Mouse (Mus musculus): Measurements from ENCODE around the gene Aldh4a1. TPM values are rescaled to one million over a fixed set of nuclear protein-coding genes. Genes with fewer than 3 reads are reported as not detected.

The Aldh4a1 gene
- polyA plus RNA-seq, 1 experiment = 12.0 TPM

DNA sequence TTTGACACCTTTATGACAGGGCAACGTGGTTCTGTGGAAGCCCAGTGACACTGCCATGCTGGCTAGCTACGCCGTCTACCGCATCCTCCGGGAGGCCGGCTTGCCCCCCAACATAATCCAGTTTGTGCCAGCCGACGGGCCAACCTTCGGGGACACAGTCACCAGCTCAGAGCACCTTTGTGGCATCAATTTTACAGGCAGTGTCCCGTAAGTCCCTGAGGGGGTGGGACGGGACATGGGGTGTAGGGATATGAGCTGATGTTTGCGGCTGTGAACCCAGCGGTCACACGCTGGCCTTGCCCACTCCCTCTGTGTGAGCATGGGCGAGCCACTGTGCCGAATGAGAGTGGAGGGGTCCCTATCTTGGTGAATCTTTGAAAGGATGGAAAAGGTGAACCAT is 15.7 kb downstream of the Aldh4a1 start:
- Histone ChIP-seq H3K27me3 (ENCODE audit: control insufficient read depth, insufficient read depth, insufficient read length) (no peaks in the 10 kb centered on the region), H3ac (ENCODE audit: control insufficient read depth, insufficient read length) (no peak overlapping the region), H3K36me3 (ENCODE audit: control insufficient read depth, insufficient read depth) (no peaks in the 10 kb centered on the region), H3K4me3 (no peak overlapping the region), H3K79me2 (ENCODE audit: control insufficient read depth, insufficient read depth) (no peaks in the 10 kb centered on the region), H3K4me2 (ENCODE audit: low read depth) (no peak overlapping the region)
- TF ChIP-seq REST (IDR thresholded peaks at IDR 0.05; ENCODE audit: insufficient read depth, insufficient read length) (no peak), MAX (IDR thresholded peaks at IDR 0.05; ENCODE audit: low read depth) (no peak), MYOG (IDR thresholded peaks at IDR 0.05; ENCODE audit: control insufficient read depth in 1 of 3, insufficient read depth in 1 of 3, insufficient read length in 2 of 3, low read depth in 2 of 3) (no peak), TCF12 (IDR thresholded peaks at IDR 0.05; ENCODE audit: insufficient read depth, poor library complexity, severe bottlenecking) (no peak), TCF3 (IDR thresholded peaks at IDR 0.05; ENCODE audit: insufficient read length, low read depth) (no peak), POLR2A (IDR thresholded peaks at IDR 0.05; ENCODE audit: insufficient read length, low read depth) (no peak), CEBPB (IDR thresholded peaks at IDR 0.05; ENCODE audit: insufficient read depth, poor library complexity, severe bottlenecking) (no peak), MYOD1 (IDR thresholded peaks at IDR 0.05; ENCODE audit: control insufficient read depth in 1 of 3, insufficient read length in 2 of 3, low read depth in 2 of 3) (no peak), POLR2AphosphoS2 (IDR thresholded peaks at IDR 0.05; ENCODE audit: insufficient read length, low read depth) (no peak), SRF (IDR thresholded peaks at IDR 0.05; ENCODE audit: control insufficient read depth, insufficient read length, low read depth) (no peak), E2F4 (IDR thresholded peaks at IDR 0.05; ENCODE audit: insufficient read depth) (no peak), USF1 (IDR thresholded peaks at IDR 0.05; ENCODE audit: low read depth) (no peak)

GRCm38 (mm10) chr4:139639801-139640200 is 17.1 kb downstream of the Aldh4a1 start:
- TF ChIP-seq MAX (IDR thresholded peaks at IDR 0.05; ENCODE audit: low read depth) (no peak), E2F4 (IDR thresholded peaks at IDR 0.05; ENCODE audit: insufficient read depth) (no peak), TCF3 (IDR thresholded peaks at IDR 0.05; ENCODE audit: insufficient read length, low read depth) (no peak)
- no peaks in the 10 kb centered on the region for H3K79me2 ChIP-seq (ENCODE audit: control insufficient read depth, insufficient read depth)

GRCm38 (mm10) chr4:139640333-139640732 is 17.7 kb downstream of the Aldh4a1 start:
- no peaks in the 10 kb centered on the region for H3K79me2 ChIP-seq (ENCODE audit: control insufficient read depth, insufficient read depth)
- H3K36me3 ChIP-seq (ENCODE audit: control insufficient read depth, insufficient read depth) = no peaks in the 10 kb centered on the region
- H3K4me2 ChIP-seq (ENCODE audit: low read depth) = no peak overlapping the region
- no peak overlapping the region for H3K4me3 ChIP-seq
- no peak for TF ChIP-seq MYOG (IDR thresholded peaks at IDR 0.05; ENCODE audit: control insufficient read depth in 1 of 3, insufficient read depth in 1 of 3, insufficient read length in 2 of 3, low read depth in 2 of 3)
- TF ChIP-seq E2F4 (IDR thresholded peaks at IDR 0.05; ENCODE audit: insufficient read depth) = no peak
- no peak for TF ChIP-seq MAX (IDR thresholded peaks at IDR 0.05; ENCODE audit: low read depth)
- TF ChIP-seq USF1 (IDR thresholded peaks at IDR 0.05; ENCODE audit: low read depth) = no peak
- TF ChIP-seq SRF (IDR thresholded peaks at IDR 0.05; ENCODE audit: control insufficient read depth, insufficient read length, low read depth) = no peak
- no peak for TF ChIP-seq REST (IDR thresholded peaks at IDR 0.05; ENCODE audit: insufficient read depth, insufficient read length)
- no peak for TF ChIP-seq CEBPB (IDR thresholded peaks at IDR 0.05; ENCODE audit: insufficient read depth, poor library complexity, severe bottlenecking)
- no peak for TF ChIP-seq POLR2A (IDR thresholded peaks at IDR 0.05; ENCODE audit: insufficient read length, low read depth)
- no peak for TF ChIP-seq TCF12 (IDR thresholded peaks at IDR 0.05; ENCODE audit: insufficient read depth, poor library complexity, severe bottlenecking)
- no peak for TF ChIP-seq POLR2AphosphoS2 (IDR thresholded peaks at IDR 0.05; ENCODE audit: insufficient read length, low read depth)
- no peak for TF ChIP-seq MYOD1 (IDR thresholded peaks at IDR 0.05; ENCODE audit: control insufficient read depth in 1 of 3, insufficient read length in 2 of 3, low read depth in 2 of 3)
- TF ChIP-seq TCF3 (IDR thresholded peaks at IDR 0.05; ENCODE audit: insufficient read length, low read depth) = no peak
- no peak overlapping the region for H3ac ChIP-seq (ENCODE audit: control insufficient read depth, insufficient read length)
- H3K27me3 ChIP-seq (ENCODE audit: control insufficient read depth, insufficient read depth, insufficient read length) = no peaks in the 10 kb centered on the region

More at GRCm38 (mm10) chr4:139639801-139640200, 17.1 kb downstream of the Aldh4a1 start:
- Histone ChIP-seq H3K4me2 (ENCODE audit: low read depth) (no peak overlapping the region), H3K4me3 (no peak overlapping the region), H3ac (ENCODE audit: control insufficient read depth, insufficient read length) (no peak overlapping the region), H3K36me3 (ENCODE audit: control insufficient read depth, insufficient read depth) (no peaks in the 10 kb centered on the region), H3K27me3 (ENCODE audit: control insufficient read depth, insufficient read depth, insufficient read length) (no peaks in the 10 kb centered on the region)

DNA sequence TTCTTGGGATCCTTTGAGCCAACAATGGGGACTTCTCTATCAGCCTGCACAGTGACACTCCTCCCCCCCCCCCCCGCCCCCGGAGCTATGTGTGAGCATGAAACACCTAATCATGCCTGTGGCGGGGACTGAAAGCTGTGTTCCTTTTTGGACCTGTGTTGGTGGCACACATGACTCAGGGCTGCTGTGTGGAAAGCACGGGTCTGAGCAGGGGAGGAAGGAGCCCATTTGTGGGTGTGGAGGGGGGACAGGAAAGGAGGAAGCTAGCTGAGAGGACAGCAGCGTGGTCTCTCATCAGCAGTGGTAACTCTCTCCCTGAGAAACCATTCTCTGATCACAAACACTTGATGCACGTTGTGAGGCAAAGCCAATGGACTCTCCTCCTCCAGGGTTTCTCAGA is 18.1 kb downstream of the Aldh4a1 start:
- no peaks in the 10 kb centered on the region for H3K27me3 ChIP-seq (ENCODE audit: control insufficient read depth, insufficient read depth, insufficient read length)
- no peak for TF ChIP-seq MYOG (IDR thresholded peaks at IDR 0.05; ENCODE audit: control insufficient read depth in 1 of 3, insufficient read depth in 1 of 3, insufficient read length in 2 of 3, low read depth in 2 of 3)
- no peak for TF ChIP-seq USF1 (IDR thresholded peaks at IDR 0.05; ENCODE audit: low read depth)
- no peak for TF ChIP-seq CEBPB (IDR thresholded peaks at IDR 0.05; ENCODE audit: insufficient read depth, poor library complexity, severe bottlenecking)
- no peak for TF ChIP-seq MAX (IDR thresholded peaks at IDR 0.05; ENCODE audit: low read depth)
- no peak for TF ChIP-seq TCF12 (IDR thresholded peaks at IDR 0.05; ENCODE audit: insufficient read depth, poor library complexity, severe bottlenecking)
- no peak for TF ChIP-seq POLR2AphosphoS2 (IDR thresholded peaks at IDR 0.05; ENCODE audit: insufficient read length, low read depth)
- no peak for TF ChIP-seq MYOD1 (IDR thresholded peaks at IDR 0.05; ENCODE audit: control insufficient read depth in 1 of 3, insufficient read length in 2 of 3, low read depth in 2 of 3)
- no peak for TF ChIP-seq SRF (IDR thresholded peaks at IDR 0.05; ENCODE audit: control insufficient read depth, insufficient read length, low read depth)
- no peaks in the 10 kb centered on the region for H3K79me2 ChIP-seq (ENCODE audit: control insufficient read depth, insufficient read depth)
- H3K36me3 ChIP-seq (ENCODE audit: control insufficient read depth, insufficient read depth) = no peaks in the 10 kb centered on the region
- H3K4me3 ChIP-seq = no peak overlapping the region
- H3ac ChIP-seq (ENCODE audit: control insufficient read depth, insufficient read length) = no peak overlapping the region
- H3K4me2 ChIP-seq (ENCODE audit: low read depth) = no peak overlapping the region

DNA sequence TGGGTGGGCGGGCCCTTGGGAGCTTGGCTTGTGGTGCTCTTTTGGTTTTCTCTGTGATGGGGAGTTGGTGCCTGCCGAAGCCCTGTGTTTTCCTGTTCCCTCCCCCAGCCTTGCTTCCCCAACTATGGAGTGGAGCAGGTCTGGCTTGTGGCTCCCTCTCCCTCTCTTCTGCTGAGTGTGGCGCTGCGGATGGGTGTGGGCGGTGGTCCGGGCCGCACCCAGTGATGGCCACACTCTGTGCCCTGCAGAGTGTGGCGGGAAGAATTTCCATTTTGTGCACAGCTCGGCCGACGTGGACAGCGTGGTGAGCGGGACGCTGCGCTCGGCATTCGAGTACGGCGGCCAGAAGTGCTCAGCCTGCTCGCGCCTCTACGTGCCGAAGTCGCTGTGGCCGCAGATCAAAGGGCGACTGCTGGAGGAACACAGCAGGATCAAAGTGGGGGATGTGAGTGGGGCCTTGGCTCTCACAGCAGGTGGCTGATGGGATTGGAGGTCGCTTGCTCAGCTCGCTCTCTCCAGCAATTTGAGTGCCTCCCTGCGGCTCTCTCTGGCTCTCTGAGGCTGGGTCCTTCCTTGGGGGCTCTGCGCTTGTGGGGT is 19.3 kb downstream of the Aldh4a1 start:
- Histone ChIP-seq H3K36me3 (ENCODE audit: control insufficient read depth, insufficient read depth) (no peaks in the 10 kb centered on the region), H3K79me2 (ENCODE audit: control insufficient read depth, insufficient read depth) (no peaks in the 10 kb centered on the region), H3K4me3 (no peak overlapping the region), H3ac (ENCODE audit: control insufficient read depth, insufficient read length) (no peak overlapping the region), H3K4me2 (ENCODE audit: low read depth) (no peak overlapping the region), H3K27me3 (ENCODE audit: control insufficient read depth, insufficient read depth, insufficient read length) (no peaks in the 10 kb centered on the region)
- TF ChIP-seq CEBPB (IDR thresholded peaks at IDR 0.05; ENCODE audit: insufficient read depth, poor library complexity, severe bottlenecking) = no peak
- TF ChIP-seq POLR2A (IDR thresholded peaks at IDR 0.05; ENCODE audit: insufficient read length, low read depth) = no peak
